Mouse (Mus musculus): ENCODE measurements around the gene Lats2. TPM values are rescaled to one million over a fixed set of nuclear protein-coding genes. Genes with fewer than 3 reads are reported as not detected.
"Not testable (repeated sequence)": the region's sequence is repeated elsewhere in the genome, so short reads cannot be mapped to it uniquely, and the experiment has no call there.

The Lats2 gene
- polyA plus RNA-seq, 1 experiment from 2014 or later: 15.0 TPM

DNA sequence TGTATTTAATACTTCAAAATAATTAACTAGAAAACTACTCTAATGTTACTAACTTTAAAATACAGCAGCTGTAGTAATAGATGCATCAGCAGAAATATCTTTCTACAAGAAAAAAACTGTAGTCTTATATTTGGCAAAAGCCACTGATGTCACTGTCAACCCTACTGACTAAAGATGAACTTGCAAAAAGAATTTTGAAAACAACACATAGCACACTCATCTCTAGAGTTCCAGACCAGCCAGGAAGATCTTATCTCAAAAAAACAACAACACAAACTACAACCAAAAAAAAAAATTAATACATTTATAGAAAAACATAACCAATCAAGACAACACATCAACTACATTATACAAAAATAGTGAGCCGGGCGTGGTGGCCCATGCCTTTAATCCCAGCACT lies 100.7 kb downstream of the Lats2 start:
- no peak overlapping the region for H3K4me2 ChIP-seq
- WGBS: 96% methylated on average over 2 of the region's 2 CpGs
- H3K9ac ChIP-seq: no peak overlapping the region
- no peaks in the 10 kb centered on the region for H3K4me1 ChIP-seq
- H3K27ac ChIP-seq: no peak overlapping the region
- no peak overlapping the region for H3K4me3 ChIP-seq (replicated peaks)
- no peaks in the 10 kb centered on the region for H3K27me3 ChIP-seq
- no peaks in the 10 kb centered on the region for H3K9me3 ChIP-seq
- ATAC-seq (ENCODE audit: low FRiP score): no peak
- 0 out of 2 replicates have a peak, but pooled peaks cover 2% of the 10 kb centered on the region for H3K36me3 ChIP-seq (replicated peaks)

DNA sequence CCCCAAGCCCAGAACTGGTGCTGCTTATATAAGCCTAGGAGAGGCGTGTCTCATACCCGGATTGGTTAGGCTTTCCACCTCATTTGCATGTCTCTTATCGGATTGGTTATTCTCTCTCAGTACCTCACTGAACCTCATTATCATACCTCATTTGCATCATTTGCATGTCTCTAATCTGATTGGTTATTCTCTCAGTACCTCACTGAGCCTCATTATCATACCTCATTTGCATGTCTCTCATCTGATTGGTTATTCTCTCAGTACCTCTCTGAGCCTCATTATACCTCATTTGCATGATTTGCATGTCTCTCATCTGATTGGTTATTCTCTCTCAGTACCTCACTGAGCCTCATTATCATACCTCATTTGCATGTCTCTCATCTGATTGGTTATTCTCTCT lies 101.7 kb downstream of the Lats2 start:
- not testable (repeated sequence) for H3K9ac ChIP-seq; H3K9me3 ChIP-seq; H3K4me2 ChIP-seq; ATAC-seq (ENCODE audit: low FRiP score); H3K27me3 ChIP-seq; H3K27ac ChIP-seq; H3K4me1 ChIP-seq; H3K36me3 ChIP-seq (replicated peaks); H3K4me3 ChIP-seq (replicated peaks)
- 92% methylated on average over 3 of the region's 3 CpGs for WGBS

DNA sequence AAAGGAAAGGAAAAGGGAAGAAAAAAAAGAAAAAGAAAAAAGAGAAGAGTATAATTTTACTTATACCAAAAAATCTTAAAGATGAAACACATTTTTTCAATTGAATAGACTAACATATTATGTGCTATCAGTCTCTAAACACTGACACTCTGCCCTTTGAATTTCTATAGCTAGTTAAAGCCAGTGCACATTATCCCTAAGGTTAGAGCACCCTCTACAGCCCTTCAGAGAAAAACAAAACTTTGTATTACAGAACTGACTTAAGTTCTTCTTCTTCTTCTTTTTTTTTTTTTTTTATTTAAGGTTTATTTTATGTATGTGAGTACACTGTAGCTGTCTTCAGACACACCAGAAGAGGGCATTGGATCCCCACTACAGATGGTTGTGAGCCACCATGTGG lies 108.7 kb downstream of the Lats2 start:
- Histone ChIP-seq H3K4me3 (replicated peaks) (no peak overlapping the region), H3K36me3 (replicated peaks) (0 out of 2 replicates have a peak, but pooled peaks cover 5% of the 10 kb centered on the region), H3K27ac (no peak overlapping the region), H3K9me3 (no peaks in the 10 kb centered on the region), H3K4me1 (no peaks in the 10 kb centered on the region), H3K9ac (no peak overlapping the region), H3K4me2 (no peak overlapping the region), H3K27me3 (no peaks in the 10 kb centered on the region)
- no peak for ATAC-seq (ENCODE audit: low FRiP score)

DNA sequence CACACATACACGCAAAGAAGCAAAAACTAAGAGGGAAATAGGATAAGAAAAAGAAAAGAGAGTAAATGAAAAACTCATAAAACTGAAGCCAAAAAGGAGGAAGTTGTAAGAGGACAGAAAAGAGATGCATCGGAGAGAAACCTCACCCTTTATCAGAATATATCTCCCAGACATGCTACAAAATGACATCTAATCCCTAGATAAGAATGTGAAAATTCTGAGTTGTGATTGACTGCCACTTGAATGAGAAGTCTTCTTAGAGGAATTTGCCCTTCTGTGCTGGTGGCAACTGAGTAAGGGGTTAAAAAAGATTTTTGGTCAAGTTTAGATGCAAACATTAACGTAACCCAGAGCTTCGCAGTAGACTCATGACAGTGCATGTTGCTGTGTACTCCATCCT lies 112.0 kb downstream of the Lats2 start:
- Histone ChIP-seq H3K4me2 (no peak overlapping the region), H3K36me3 (replicated peaks) (peaks cover 8% of the 10 kb centered on the region), H3K9ac (no peak overlapping the region), H3K27me3 (no peaks in the 10 kb centered on the region), H3K9me3 (no peaks in the 10 kb centered on the region), H3K27ac (no peak overlapping the region), H3K4me3 (replicated peaks) (no peak overlapping the region), H3K4me1 (no peaks in the 10 kb centered on the region)
- 88% methylated on average over 4 of the region's 4 CpGs for WGBS
- no peak for ATAC-seq (ENCODE audit: low FRiP score)

Small RNA genes within 50 kb of the gene (microRNA-seq; reads per million reads assigned to microRNA genes)
- gene Mir3077: not detected

Other genes starting within 250 kb of the Lats2 start
- gene Il17d, start 233.6 kb downstream of the Lats2 start, polyA plus RNA-seq (2016; fragmentation: Nextera tagmentation; extraction: Ambion mirVana): 2.1 and 2.7 TPM in 2 replicates
- gene Eef1akmt1, start 186.8 kb downstream of the Lats2 start, polyA plus RNA-seq (2016; fragmentation: Nextera tagmentation; extraction: Ambion mirVana): 71.6 and 77.7 TPM in 2 replicates
- gene Xpo4, start 93.0 kb downstream of the Lats2 start, polyA plus RNA-seq (2016; fragmentation: Nextera tagmentation; extraction: Ambion mirVana): 26.3 and 26.8 TPM in 2 replicates
- not detected in 2 replicates for gene Gm49361, start 12.3 kb downstream of the Lats2 start, polyA plus RNA-seq (2016; fragmentation: Nextera tagmentation; extraction: Ambion mirVana)
- 24.7 and 28.8 TPM in 2 replicates for gene Sap18, start 39.8 kb upstream of the Lats2 start, polyA plus RNA-seq (2016; fragmentation: Nextera tagmentation; extraction: Ambion mirVana)
- gene Ska3, start 67.8 kb upstream of the Lats2 start, polyA plus RNA-seq (2016; fragmentation: Nextera tagmentation; extraction: Ambion mirVana): 50.2 and 52.4 TPM in 2 replicates
- gene Mrpl57, start 67.8 kb upstream of the Lats2 start, polyA plus RNA-seq (2016; fragmentation: Nextera tagmentation; extraction: Ambion mirVana): 129 and 141 TPM in 2 replicates
- 58.9 and 61.2 TPM in 2 replicates for gene Zdhhc20, start 131.9 kb upstream of the Lats2 start, polyA plus RNA-seq (2016; fragmentation: Nextera tagmentation; extraction: Ambion mirVana)
- 70.4 and 72.5 TPM in 2 replicates for gene Micu2, start 240.9 kb upstream of the Lats2 start, polyA plus RNA-seq (2016; fragmentation: Nextera tagmentation; extraction: Ambion mirVana)

All from forebrain, embryonic 12.5 days (tissue).